Mouse (Mus musculus): ENCODE results near the gene Actrt3. TPM values are rescaled to one million over a fixed set of nuclear protein-coding genes. Genes with fewer than 3 reads are reported as not detected.
A peak's percentile ranks its signal among the peaks of the same experiment; 100 is the strongest.

Actrt3 gene
- total and polyA plus RNA-seq, 3 experiments = 0.04 to 0.08 TPM; not detected in 1

DNA sequence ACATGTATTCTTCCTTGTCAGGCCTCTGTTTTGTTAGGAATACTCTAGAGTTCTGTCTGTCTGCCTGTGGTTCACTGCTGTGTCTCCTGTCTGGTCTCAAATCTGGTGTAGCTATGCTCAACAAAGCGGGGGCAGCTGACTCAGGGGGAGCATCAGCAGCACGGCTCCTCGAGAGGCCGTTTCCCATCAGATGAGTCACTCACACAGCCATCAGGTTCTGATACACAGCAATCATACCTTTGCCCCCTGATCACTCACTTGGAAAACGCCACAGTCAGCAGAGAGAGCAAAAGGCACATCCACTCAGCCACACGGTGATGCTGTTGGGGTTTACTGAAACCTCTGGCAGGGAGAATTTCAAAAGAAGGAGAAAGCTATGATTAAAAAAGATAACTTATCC, 46.0 kb downstream of the Actrt3 start:
- no peak for DNase-seq (ENCODE audit: low read depth, low spot score)
- Histone ChIP-seq H3K9me3 (replicated peaks; ENCODE audit: insufficient read depth, low read length) (no peaks in the 10 kb centered on the region), H3K9ac (ENCODE audit: control insufficient read depth, low read depth, low read length, poor library complexity, severe bottlenecking) (no peak overlapping the region), H3K27me3 (ENCODE audit: control insufficient read depth in 1 of 2, insufficient read depth in 2 of 2, low read length in 2 of 2) (peaks cover 0 to 1% of the 10 kb centered on the region in 2 experiments; a peak in 2 of 4 replicates), H3K27ac (ENCODE audit: control insufficient read depth, low read depth, low read length) (no peak overlapping the region), H3K4me1 (ENCODE audit: control insufficient read depth in 1 of 2, insufficient read depth in 2 of 2, low read length in 2 of 2) (no peaks in the 10 kb centered on the region), H3K79me2 (ENCODE audit: control insufficient read depth, insufficient read depth, low read length, poor library complexity) (no peaks in the 10 kb centered on the region), H3K36me3 (ENCODE audit: control insufficient read depth in 1 of 2, insufficient read depth in 2 of 2, low read length in 2 of 2) (no peaks in the 10 kb centered on the region), H3K4me3 (ENCODE audit: control insufficient read depth in 1 of 2, insufficient read depth in 1 of 2, low read depth in 2 of 2, low read length in 2 of 2) (no peak overlapping the region)
- TF ChIP-seq HCFC1 (IDR thresholded peaks at IDR 0.05; ENCODE audit: low read depth, low read length) (no peak), ZC3H11A (IDR thresholded peaks at IDR 0.05; ENCODE audit: low read depth, low read length) (no peak), POLR2AphosphoS5 (IDR thresholded peaks at IDR 0.05; ENCODE audit: borderline replicate concordance, low read depth, low read length) (no peak), MAZ (IDR thresholded peaks at IDR 0.05; ENCODE audit: low read depth, low read length) (no peak), MYB (IDR thresholded peaks at IDR 0.05; ENCODE audit: low read depth, low read length) (no peak), BHLHE40 (IDR thresholded peaks at IDR 0.05; ENCODE audit: borderline replicate concordance, low read depth, low read length) (no peak), CTCF (IDR thresholded peaks at IDR 0.05 in 2 of 3, conservative IDR thresholded peaks at IDR 0.05 in 1 of 3; ENCODE audit: control insufficient read depth in 1 of 3, insufficient read depth in 1 of 3, low read depth in 2 of 3, low read length in 3 of 3, poor library complexity in 1 of 3, severe bottlenecking in 1 of 3) (no peak), ZKSCAN1 (IDR thresholded peaks at IDR 0.05; ENCODE audit: low read depth, low read length) (no peak), POLR2A (IDR thresholded peaks at IDR 0.05; ENCODE audit: control insufficient read depth in 1 of 2, insufficient read depth in 1 of 2, low read depth in 1 of 2, low read length in 2 of 2, poor library complexity in 1 of 2) (no peak), SIN3A (IDR thresholded peaks at IDR 0.05; ENCODE audit: low read length) (no peak), RAD21 (IDR thresholded peaks at IDR 0.05; ENCODE audit: low read depth, low read length) (no peak), NRF1 (IDR thresholded peaks at IDR 0.05; ENCODE audit: insufficient read depth, low read depth, low read length, poor library complexity, severe bottlenecking) (no peak), MEF2A (IDR thresholded peaks at IDR 0.05; ENCODE audit: extremely low read depth, insufficient replicate concordance, low read depth, low read length, poor library complexity, severe bottlenecking) (no peak), RCOR1 (IDR thresholded peaks at IDR 0.05; ENCODE audit: low read depth, low read length) (no peak), TAL1 (IDR thresholded peaks at IDR 0.05; ENCODE audit: low read length) (no peak), E2F4 (IDR thresholded peaks at IDR 0.05; ENCODE audit: borderline replicate concordance, low read depth, low read length) (no peak), GATA1 (IDR thresholded peaks at IDR 0.05; ENCODE audit: low read depth, low read length) (no peak), UBTF (IDR thresholded peaks at IDR 0.05; ENCODE audit: borderline replicate concordance, insufficient read depth, low read depth, low read length) (no peak)

- no peaks in the 10 kb centered on the region for H3K9me3 ChIP-seq (replicated peaks; ENCODE audit: insufficient read depth, low read length)
- H3K27ac ChIP-seq (ENCODE audit: control insufficient read depth, low read depth, low read length) = no peak overlapping the region
- no peak overlapping the region for H3K9ac ChIP-seq (ENCODE audit: control insufficient read depth, low read depth, low read length, poor library complexity, severe bottlenecking)
- H3K36me3 ChIP-seq (ENCODE audit: control insufficient read depth in 1 of 2, insufficient read depth in 2 of 2, low read length in 2 of 2) = no peaks in the 10 kb centered on the region
- peak; percentile 38 for DNase-seq (ENCODE audit: low read depth, low spot score)
- no peaks in the 10 kb centered on the region for H3K79me2 ChIP-seq (ENCODE audit: control insufficient read depth, insufficient read depth, low read length, poor library complexity)
- no peaks in the 10 kb centered on the region for H3K4me1 ChIP-seq (ENCODE audit: control insufficient read depth in 1 of 2, insufficient read depth in 2 of 2, low read length in 2 of 2)
- no peaks in the 10 kb centered on the region; a peak in 2 of 4 replicates for H3K27me3 ChIP-seq (ENCODE audit: control insufficient read depth in 1 of 2, insufficient read depth in 2 of 2, low read length in 2 of 2)
- H3K4me3 ChIP-seq (ENCODE audit: control insufficient read depth in 1 of 2, insufficient read depth in 1 of 2, low read depth in 2 of 2, low read length in 2 of 2) = no peak overlapping the region
- no peak for TF ChIP-seq RCOR1 (IDR thresholded peaks at IDR 0.05; ENCODE audit: low read depth, low read length)
- no peak for TF ChIP-seq MXI1 (IDR thresholded peaks at IDR 0.05; ENCODE audit: low read depth, low read length)
- peak; percentile 22 for TF ChIP-seq RAD21 (IDR thresholded peaks at IDR 0.05; ENCODE audit: low read depth, low read length)
- no peak for TF ChIP-seq POLR2A (IDR thresholded peaks at IDR 0.05; ENCODE audit: control insufficient read depth in 1 of 2, insufficient read depth in 1 of 2, low read depth in 1 of 2, low read length in 2 of 2, poor library complexity in 1 of 2)
- TF ChIP-seq SIN3A (IDR thresholded peaks at IDR 0.05; ENCODE audit: low read length) = no peak
- TF ChIP-seq SMC3 (IDR thresholded peaks at IDR 0.05; ENCODE audit: low read depth, low read length) = peak; percentile 28
- peak in 1 of 3 experiments; percentile 35; a peak in 2 of 6 replicates for TF ChIP-seq CTCF (IDR thresholded peaks at IDR 0.05 in 2 of 3, conservative IDR thresholded peaks at IDR 0.05 in 1 of 3; ENCODE audit: control insufficient read depth in 1 of 3, insufficient read depth in 1 of 3, low read depth in 2 of 3, low read length in 3 of 3, poor library complexity in 1 of 3, severe bottlenecking in 1 of 3)
Measured at GRCm38 (mm10) chr3:30550218-30550617, 49.5 kb downstream of the Actrt3 start.
